In the genomic region with DNA sequence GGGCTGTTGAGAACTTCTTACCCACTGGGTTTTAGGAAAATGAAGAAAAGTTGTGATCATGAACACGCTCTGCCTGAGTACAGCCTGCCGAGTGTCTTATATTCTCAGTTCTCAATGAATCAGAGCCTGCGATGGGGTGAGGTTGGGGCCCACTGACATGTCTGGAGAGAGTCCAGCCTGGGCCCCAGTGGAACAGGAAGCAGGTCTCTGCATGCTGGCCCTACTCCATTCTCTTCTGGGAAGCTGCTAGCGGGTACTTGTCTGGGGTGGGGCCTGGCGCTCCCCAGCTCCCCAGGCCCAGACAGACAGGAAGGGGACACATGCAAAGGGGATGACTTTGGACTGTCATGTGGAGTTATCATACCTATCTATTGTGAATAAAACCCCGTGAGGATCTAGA, we compare ENCODE assay signal across 16 mouse cellular contexts. TPM values are rescaled to one million over a fixed set of nuclear protein-coding genes. Genes with fewer than 3 reads are reported as not detected.
"Had no signal": no experiment of that assay in that cellular context is flagged by ENCODE, and none has a peak within 500 bp of the region (broad histone marks: within the 10 kb centered on the region; RNA-seq: fewer than 3 reads in every experiment).

No protein-coding gene starts in this region.

- ATAC-seq: midbrain, embryonic 15.5 days had no signal

- H3K4me1 ChIP-seq: liver, embryonic 15.5 days; megakaryocyte, embryonic 14.5 days; midbrain, embryonic 15.5 days; neural tube, embryonic 13.5 days had no signal

- H3K4me3 ChIP-seq: left cerebral cortex, adult 2 months; limb, embryonic 10.5 days; liver, embryonic 15.5 days; megakaryocyte, embryonic 14.5 days; midbrain, embryonic 15.5 days; neural tube, embryonic 13.5 days; stomach, embryonic 15.5 days had no signal

- H3K36me3 ChIP-seq: limb, embryonic 10.5 days; liver, embryonic 15.5 days; midbrain, embryonic 15.5 days; neural tube, embryonic 13.5 days; stomach, embryonic 15.5 days had no signal

- H3K27ac ChIP-seq: left cerebral cortex, adult 2 months; limb, embryonic 10.5 days; liver, embryonic 15.5 days; macrophage; midbrain, embryonic 15.5 days; neural tube, embryonic 13.5 days; stomach, embryonic 15.5 days had no signal

- DNase-seq: kidney, adult 8-10 months; kidney, postnatal 25 days; lung, adult 2 months; lung, postnatal 14 days; retina, postnatal 1 day; right cerebral cortex, postnatal 4 days; thymus, postnatal 14 days had no signal

- H3K27me3 ChIP-seq: neural tube, embryonic 13.5 days; stomach, embryonic 15.5 days had no signal

RNA-seq across cellular contexts. Expression of a gene that starts 20.4 kb away (rescaled TPM):
- polyA plus RNA-seq: liver, embryonic 11.5 days; liver, embryonic 15.5 days; macrophage had no signal
